Mouse (Mus musculus) myocyte (in vitro differentiated cells): ENCODE data around the gene Ak8.

ENCODE experiments used
- E2F4 ChIP-seq: IDR thresholded peaks from one replicate; pipeline ENCODE4 v1.6.1; 2011; ENCODE audit warnings: mild to moderate bottlenecking, control low read depth, moderate library complexity; ENCODE audit not compliant: insufficient read depth
- MAX ChIP-seq: IDR thresholded peaks from one replicate; pipeline ENCODE4 v1.6.1; 2011; ENCODE audit warnings: low read depth, mild to moderate bottlenecking, control low read depth
- POLR2A ChIP-seq: IDR thresholded peaks from one replicate; pipeline ENCODE4 v1.6.1; 2011; ENCODE audit warnings: low read depth, mild to moderate bottlenecking, control low read depth, moderate library complexity; ENCODE audit not compliant: insufficient read length
- USF1 ChIP-seq: IDR thresholded peaks from one replicate; pipeline ENCODE4 v1.6.1; 2011; ENCODE audit warnings: low read depth, mild to moderate bottlenecking, control low read depth, moderate library complexity

GRCm38 (mm10) chr2:28671438-28671837 lies 28.5 kb upstream of the Ak8 start:
- TF ChIP-seq USF1 (no peak), E2F4 (no peak), MAX (no peak), POLR2A (no peak)
